Mouse (Mus musculus) stomach, embryonic 14.5 days (tissue): ENCODE measurements around the gene Adam12. TPM values are rescaled to one million over a fixed set of nuclear protein-coding genes. Genes with fewer than 3 reads are reported as not detected.

Experiments used
- ATAC-seq: fragments of 200-750 bp; cut with Nextera tagmentation; 2 replicates; pipeline ENCODE4 v1.8.0; 2017; ENCODE audit warnings: low read depth, moderate TSS enrichment; ENCODE audit not compliant: insufficient number of reproducible peaks, insufficient read depth, low FRiP score
- H3K27ac ChIP-seq: fragments of 300-500 bp; sonication (generic); 2 replicates; pipeline ENCODE4 v1.5.1; 2014; ENCODE audit warnings: mild to moderate bottlenecking, low read length, moderate library complexity, mixed read lengths
- H3K27me3 ChIP-seq: fragments of 300-500 bp; sonication (generic); 2 replicates; pipeline ENCODE4 v1.6.1; 2014; ENCODE audit warnings: low read length, control low read depth, mixed read lengths; ENCODE audit not compliant: control insufficient read depth, insufficient read depth
- H3K36me3 ChIP-seq: fragments of 300-500 bp; sonication (generic); 2 replicates; pipeline ENCODE4 v1.6.1; 2014; ENCODE audit warnings: mild to moderate bottlenecking, control low read depth, low read length, moderate library complexity, mixed read lengths; ENCODE audit not compliant: control insufficient read depth, insufficient read depth
- H3K4me1 ChIP-seq: fragments of 300-500 bp; sonication (generic); 2 replicates; pipeline ENCODE4 v1.6.1; 2014; ENCODE audit warnings: low read length, control low read depth, mixed read lengths; ENCODE audit not compliant: control insufficient read depth, insufficient read depth
- H3K4me2 ChIP-seq: fragments of 300-500 bp; sonication (generic); replicated peaks from 2 replicates; pipeline ENCODE4 v1.6.1; 2014; ENCODE audit warnings: low read depth, low read length, control low read depth
- H3K4me3 ChIP-seq: fragments of 300-500 bp; sonication (generic); 2 replicates; pipeline ENCODE4 v1.5.1; 2014; ENCODE audit warnings: low read depth, low read length, control low read depth
- H3K9ac ChIP-seq: fragments of 300-500 bp; sonication (generic); replicated peaks from 2 replicates; pipeline ENCODE4 v1.6.1; 2014; ENCODE audit warnings: low read depth, mild to moderate bottlenecking, control low read depth, low read length, moderate library complexity, mixed read lengths
- H3K9me3 ChIP-seq: fragments of 300-500 bp; sonication (generic); 2 replicates; pipeline ENCODE4 v1.6.1; 2016; ENCODE audit warnings: low read depth, low read length, control low read depth; ENCODE audit not compliant: control insufficient read depth
- WGBS: fragments of 180-500 bp; shearing (Covaris S2); extraction: QIAGEN DNeasy Blood & Tissue Kit; methylation state at CpG from one replicate; pipeline ENCODE4 v1.1.7; 2014; 5-methylcytosine and 5-hydroxymethylcytosine counted together
- polyA plus RNA-seq: library from polyadenylated mRNA; unstranded; fragments of >200 nt; fragmentation: Nextera tagmentation; extraction: Ambion mirVana; gene quantifications from 2 replicates; pipeline ENCODE4 v1.2.1, GENCODE M21; 2014

The Adam12 gene
- polyA plus RNA-seq, 1 experiment from 2014 or later = 10.9 TPM

DNA sequence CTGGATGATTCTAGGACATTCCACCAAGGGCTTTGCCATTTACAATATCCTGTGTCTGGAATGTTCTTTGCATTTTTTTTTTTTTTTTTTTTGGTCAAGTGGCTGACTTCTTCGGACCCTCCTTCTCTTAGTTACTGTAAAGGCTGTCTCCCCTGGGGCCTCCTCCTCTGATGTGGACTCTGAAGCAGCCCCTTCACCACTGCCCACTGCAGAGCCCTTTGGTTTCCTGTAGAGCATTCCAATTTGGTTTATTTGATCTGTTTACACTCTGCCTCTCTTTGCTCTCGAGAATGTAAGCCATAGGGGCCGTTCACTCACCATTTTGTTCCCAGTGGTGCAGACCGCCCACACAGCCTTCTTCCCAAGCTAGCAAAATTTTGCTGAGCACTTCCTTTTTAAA lies 216.7 kb downstream of the Adam12 start:
- ATAC-seq = no peak
- H3K27ac ChIP-seq = no peak overlapping the region
- no peak overlapping the region for H3K4me3 ChIP-seq
- no peak overlapping the region for H3K4me2 ChIP-seq
- H3K9me3 ChIP-seq = no peaks in the 10 kb centered on the region
- no peak overlapping the region for H3K9ac ChIP-seq
- H3K36me3 ChIP-seq = no peaks in the 10 kb centered on the region
- H3K27me3 ChIP-seq = no peaks in the 10 kb centered on the region
- no peaks in the 10 kb centered on the region for H3K4me1 ChIP-seq
- 38% methylated on average over 4 of the region's 4 CpGs for WGBS

DNA sequence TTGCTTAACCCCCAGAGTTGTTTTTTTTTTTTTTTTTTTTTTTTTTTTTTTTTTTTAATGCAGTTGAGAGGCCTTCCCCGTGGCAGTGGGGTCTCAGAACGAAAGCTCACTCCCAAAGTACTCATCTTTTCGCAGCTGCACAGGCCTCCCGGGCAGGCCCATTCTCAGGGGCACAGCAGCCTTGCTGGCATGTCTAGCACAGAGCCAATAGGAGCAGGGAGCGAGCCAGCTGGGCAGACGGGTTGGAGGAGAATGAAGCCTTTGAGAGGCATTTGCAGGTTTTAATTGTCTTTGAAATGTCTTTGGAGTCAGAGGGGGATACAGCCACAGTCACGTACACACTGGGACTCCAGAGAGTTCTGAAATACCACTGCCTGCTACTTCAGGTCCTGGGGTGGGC lies 217.2 kb downstream of the Adam12 start:
- no peak for ATAC-seq
- Histone ChIP-seq H3K4me2 (no peak overlapping the region), H3K36me3 (no peaks in the 10 kb centered on the region), H3K4me1 (no peaks in the 10 kb centered on the region), H3K4me3 (no peak overlapping the region), H3K27me3 (no peaks in the 10 kb centered on the region), H3K9ac (no peak overlapping the region), H3K9me3 (no peaks in the 10 kb centered on the region), H3K27ac (no peak overlapping the region)
- WGBS = 61% methylated on average over 7 of the region's 7 CpGs

DNA sequence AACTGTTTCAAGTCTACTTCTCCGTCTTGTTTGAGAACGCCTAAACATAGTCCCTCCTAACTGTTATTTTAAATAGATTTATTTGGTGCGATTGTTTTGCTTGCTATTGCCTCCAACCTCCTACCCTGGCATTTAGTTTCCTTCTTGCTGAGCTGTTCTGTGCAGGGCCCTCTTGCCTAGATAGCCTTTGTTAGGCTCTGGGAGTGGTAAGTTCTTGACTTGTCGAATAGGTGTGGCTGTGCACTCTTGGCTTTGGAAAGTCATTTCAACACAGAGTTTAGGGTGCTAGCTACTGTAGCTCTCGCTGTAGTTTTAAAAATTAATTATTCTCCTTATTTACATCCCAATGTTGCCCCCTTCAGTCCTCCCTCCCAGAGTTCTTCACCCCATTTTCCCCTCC lies 222.8 kb downstream of the Adam12 start:
- Histone ChIP-seq H3K27me3 (no peaks in the 10 kb centered on the region), H3K4me2 (no peak overlapping the region), H3K4me3 (no peak overlapping the region), H3K27ac (no peak overlapping the region), H3K9me3 (peaks cover 6% of the 10 kb centered on the region; the same call in 1 of the 2 replicates), H3K4me1 (0 out of 2 replicates have a peak, but pooled peaks cover 4% of the 10 kb centered on the region), H3K9ac (no peak overlapping the region), H3K36me3 (no peaks in the 10 kb centered on the region)
- WGBS = 76% methylated on average over 5 of the region's 5 CpGs
- 0 out of 2 replicates have a peak, but pooled peaks have one; percentile 46 for ATAC-seq

DNA sequence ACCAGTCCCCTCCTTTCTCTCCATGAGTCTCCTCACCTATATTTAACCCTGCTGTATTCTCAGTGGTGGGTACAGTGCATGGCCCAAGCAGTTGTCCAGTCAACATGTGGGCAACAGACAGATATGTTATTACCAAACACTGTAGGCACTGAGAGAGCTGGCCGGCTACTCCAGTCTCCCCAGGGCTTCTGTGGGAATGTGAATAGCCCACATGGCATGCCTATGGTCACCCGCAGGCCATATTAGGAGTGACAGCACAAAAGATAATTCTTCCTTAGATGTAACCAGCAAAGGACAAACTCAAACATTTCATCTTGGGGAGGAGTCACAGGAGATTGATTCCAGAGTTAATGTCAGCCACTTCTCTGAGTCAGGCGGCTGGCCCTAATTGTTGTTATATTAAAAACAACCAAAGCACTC lies 224.0 kb downstream of the Adam12 start:
- H3K4me1 ChIP-seq = 0 out of 2 replicates have a peak, but pooled peaks cover 4% of the 10 kb centered on the region
- ATAC-seq = no peak
- H3K27ac ChIP-seq = no peak overlapping the region
- no peak overlapping the region for H3K4me2 ChIP-seq
- peaks cover 6% of the 10 kb centered on the region; the same call in 1 of the 2 replicates for H3K9me3 ChIP-seq
- H3K27me3 ChIP-seq = no peaks in the 10 kb centered on the region
- no peaks in the 10 kb centered on the region for H3K36me3 ChIP-seq
- no peak overlapping the region for H3K4me3 ChIP-seq
- 59% methylated on average over 3 of the region's 3 CpGs for WGBS
- H3K9ac ChIP-seq = no peak overlapping the region

DNA sequence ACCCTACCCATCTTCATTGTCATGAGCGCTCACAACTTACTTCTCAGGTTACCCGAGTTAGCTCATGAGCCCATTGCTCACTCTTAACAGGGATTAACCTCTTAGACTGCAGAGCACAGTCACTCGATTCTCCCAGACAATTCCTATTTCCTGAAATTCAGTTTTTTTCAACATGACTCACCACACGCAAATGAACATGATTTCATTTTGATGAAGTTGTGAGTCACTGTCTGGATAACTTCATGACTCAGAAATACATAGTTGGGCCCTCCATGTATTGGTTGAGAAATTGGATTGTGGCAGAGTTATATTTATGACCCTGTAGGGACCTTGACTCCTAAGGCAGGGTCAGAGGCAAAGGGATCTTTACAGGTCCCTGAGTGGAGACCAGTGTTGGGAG lies 230.4 kb downstream of the Adam12 start:
- Histone ChIP-seq H3K27me3 (no peaks in the 10 kb centered on the region), H3K9ac (no peak overlapping the region), H3K4me2 (no peak overlapping the region), H3K36me3 (no peaks in the 10 kb centered on the region), H3K9me3 (peaks cover 6% of the 10 kb centered on the region; the same call in 1 of the 2 replicates), H3K27ac (no peak overlapping the region), H3K4me1 (no peaks in the 10 kb centered on the region), H3K4me3 (no peak overlapping the region)
- ATAC-seq = no peak
- WGBS = 81% methylated on average over 4 of the region's 4 CpGs

DNA sequence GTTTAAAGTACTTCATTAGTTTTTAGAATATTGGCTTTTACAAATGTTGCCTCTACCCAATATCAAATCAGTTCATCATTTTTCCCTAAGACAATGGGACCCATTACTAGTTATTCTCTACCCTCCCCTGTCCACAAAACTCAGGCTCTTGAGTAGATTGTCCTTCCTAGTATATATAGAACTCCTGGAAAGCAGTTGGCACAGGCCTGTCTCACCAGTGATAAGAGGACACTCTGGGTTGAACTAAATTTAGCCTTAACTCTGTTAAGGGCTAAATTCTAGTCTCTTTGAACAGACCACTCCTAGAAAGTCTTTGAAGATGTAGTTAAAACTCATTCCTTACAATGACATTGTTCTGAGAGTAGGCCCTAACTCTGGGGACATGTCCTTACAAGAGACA lies 241.0 kb downstream of the Adam12 start:
- Histone ChIP-seq H3K9me3 (no peaks in the 10 kb centered on the region), H3K4me3 (no peak overlapping the region), H3K4me2 (no peak overlapping the region), H3K9ac (no peak overlapping the region), H3K27ac (no peak overlapping the region), H3K36me3 (no peaks in the 10 kb centered on the region), H3K27me3 (no peaks in the 10 kb centered on the region), H3K4me1 (no peaks in the 10 kb centered on the region)
- no peak for ATAC-seq

DNA sequence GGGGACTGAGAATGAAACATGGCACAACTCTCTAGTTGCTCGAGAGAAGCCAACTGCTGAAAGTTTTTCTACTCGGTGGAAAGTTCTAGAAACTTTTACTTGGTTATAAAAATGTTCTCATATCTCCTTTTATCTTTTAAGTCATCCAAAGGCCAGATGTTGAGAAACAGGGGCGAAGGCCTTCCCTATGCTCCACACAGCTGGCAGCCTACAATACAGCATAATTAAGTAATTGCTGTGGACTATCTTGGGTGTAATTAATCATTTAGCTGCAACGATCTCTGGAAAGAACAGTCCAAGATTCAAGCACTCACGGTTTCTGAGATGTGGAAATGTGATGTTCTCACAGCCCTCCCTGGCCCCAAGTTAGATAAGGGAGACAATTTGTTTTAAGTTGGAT lies 243.6 kb downstream of the Adam12 start:
- Histone ChIP-seq H3K27me3 (no peaks in the 10 kb centered on the region), H3K4me1 (no peaks in the 10 kb centered on the region), H3K36me3 (no peaks in the 10 kb centered on the region), H3K27ac (no peak overlapping the region), H3K9ac (no peak overlapping the region), H3K4me2 (no peak overlapping the region), H3K9me3 (no peaks in the 10 kb centered on the region), H3K4me3 (no peak overlapping the region)
- 54% methylated on average over 5 of the region's 5 CpGs for WGBS
- no peak for ATAC-seq

DNA sequence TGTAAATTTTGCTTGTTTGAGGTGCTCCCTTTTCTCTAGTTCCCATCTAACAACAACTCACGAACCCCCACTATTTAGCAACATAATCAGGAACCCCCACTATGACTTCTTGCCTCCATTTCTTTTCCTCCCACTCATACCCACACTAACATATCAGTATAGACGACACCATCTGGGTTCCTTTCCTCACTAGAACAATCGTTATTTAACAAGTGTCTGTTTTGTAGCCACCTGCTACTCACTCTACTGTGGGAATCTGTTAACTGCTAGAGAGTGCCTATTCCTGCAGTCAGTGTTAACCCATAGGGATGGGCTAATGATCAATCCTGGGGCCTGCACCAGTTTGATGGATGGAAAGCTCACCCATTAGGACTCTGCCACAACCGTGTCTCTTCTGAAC lies 245.7 kb downstream of the Adam12 start:
- Histone ChIP-seq H3K4me2 (no peak overlapping the region), H3K27ac (no peak overlapping the region), H3K9ac (no peak overlapping the region), H3K36me3 (no peaks in the 10 kb centered on the region), H3K27me3 (no peaks in the 10 kb centered on the region), H3K4me1 (no peaks in the 10 kb centered on the region), H3K4me3 (no peak overlapping the region), H3K9me3 (no peaks in the 10 kb centered on the region)
- ATAC-seq = no peak
- 76% methylated on average over 4 of the region's 4 CpGs for WGBS

DNA sequence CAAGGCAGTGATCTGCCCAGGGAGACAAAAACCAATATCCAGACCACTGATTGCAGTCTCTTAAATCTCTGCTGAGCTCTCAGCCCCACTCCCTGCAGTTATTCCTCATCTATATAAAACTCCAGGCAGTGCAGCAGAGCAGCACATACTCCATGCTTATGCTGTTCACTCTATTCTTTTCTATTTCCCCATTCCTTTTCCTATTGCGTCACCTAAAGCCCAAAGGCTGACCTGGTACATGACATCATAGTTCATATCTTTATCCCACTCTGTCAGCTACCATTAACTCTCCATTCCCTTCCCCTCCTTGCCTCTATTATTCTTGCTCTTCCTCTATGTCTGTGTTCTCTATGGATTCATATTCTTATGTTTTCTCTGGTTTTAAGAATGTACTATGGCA lies 246.3 kb downstream of the Adam12 start:
- Histone ChIP-seq H3K27ac (no peak overlapping the region), H3K4me2 (no peak overlapping the region), H3K4me1 (no peaks in the 10 kb centered on the region), H3K36me3 (no peaks in the 10 kb centered on the region), H3K4me3 (no peak overlapping the region), H3K9ac (no peak overlapping the region), H3K27me3 (no peaks in the 10 kb centered on the region), H3K9me3 (no peaks in the 10 kb centered on the region)
- ATAC-seq = no peak
- WGBS = 81% methylated on average over 1 of the region's 1 CpGs
